Mouse (Mus musculus): ENCODE data around the gene Scyl2. TPM values are rescaled to one million over a fixed set of nuclear protein-coding genes. Genes with fewer than 3 reads are reported as not detected.

Scyl2 gene
- polyA plus RNA-seq, 1 experiment from 2014 or later: 4.6 TPM

- TF ChIP-seq CTCF (IDR thresholded peaks at IDR 0.05; ENCODE audit: low read depth): no peak
- no peak for ATAC-seq
- WGBS: 81% methylated on average over 7 of the region's 7 CpGs
Measured at GRCm38 (mm10) chr10:89667571-89667970, 18.5 kb downstream of the Scyl2 start.

GRCm38 (mm10) chr10:89665679-89666078 lies 20.4 kb downstream of the Scyl2 start:
- Histone ChIP-seq H3K27me3 (replicated peaks; ENCODE audit: control insufficient read depth, insufficient read depth, low read length) (no peaks in the 10 kb centered on the region), H3K4me1 (replicated peaks; ENCODE audit: control insufficient read depth, insufficient read depth, low read length) (no peaks in the 10 kb centered on the region), H3K27ac (ENCODE audit: low read depth, low read length) (no peak overlapping the region), H3K36me3 (ENCODE audit: control insufficient read depth, insufficient read depth) (peaks cover 11% of the 10 kb centered on the region), H3K4me2 (replicated peaks; ENCODE audit: low read depth) (no peak overlapping the region), H3K9ac (ENCODE audit: low read depth, low read length) (no peak overlapping the region), H3K9me3 (ENCODE audit: control insufficient read depth) (no peaks in the 10 kb centered on the region), H3K4me3 (ENCODE audit: low read depth, low read length) (no peak overlapping the region)
- no peak for TF ChIP-seq CTCF (IDR thresholded peaks at IDR 0.05; ENCODE audit: low read depth)
- no peak for ATAC-seq
- WGBS: 85% methylated on average over 9 of the region's 9 CpGs

More at GRCm38 (mm10) chr10:89667571-89667970, 18.5 kb downstream of the Scyl2 start:
- H3K27ac ChIP-seq (ENCODE audit: low read depth, low read length): no peak overlapping the region
- H3K4me2 ChIP-seq (replicated peaks; ENCODE audit: low read depth): no peak overlapping the region
- H3K9me3 ChIP-seq (ENCODE audit: control insufficient read depth): no peaks in the 10 kb centered on the region
- no peaks in the 10 kb centered on the region for H3K27me3 ChIP-seq (replicated peaks; ENCODE audit: control insufficient read depth, insufficient read depth, low read length)
- H3K36me3 ChIP-seq (ENCODE audit: control insufficient read depth, insufficient read depth): no peaks in the 10 kb centered on the region; the same call in 1 of the 2 replicates
- no peaks in the 10 kb centered on the region for H3K4me1 ChIP-seq (replicated peaks; ENCODE audit: control insufficient read depth, insufficient read depth, low read length)
- no peak overlapping the region for H3K9ac ChIP-seq (ENCODE audit: low read depth, low read length)
- no peak overlapping the region for H3K4me3 ChIP-seq (ENCODE audit: low read depth, low read length)

- no peak for TF ChIP-seq CTCF (IDR thresholded peaks at IDR 0.05; ENCODE audit: low read depth)
- Histone ChIP-seq H3K9me3 (ENCODE audit: control insufficient read depth) (no peaks in the 10 kb centered on the region), H3K9ac (ENCODE audit: low read depth, low read length) (no peak overlapping the region), H3K4me3 (ENCODE audit: low read depth, low read length) (no peak overlapping the region), H3K4me1 (replicated peaks; ENCODE audit: control insufficient read depth, insufficient read depth, low read length) (no peaks in the 10 kb centered on the region), H3K27me3 (replicated peaks; ENCODE audit: control insufficient read depth, insufficient read depth, low read length) (no peaks in the 10 kb centered on the region), H3K4me2 (replicated peaks; ENCODE audit: low read depth) (no peak overlapping the region), H3K27ac (ENCODE audit: low read depth, low read length) (no peak overlapping the region), H3K36me3 (ENCODE audit: control insufficient read depth, insufficient read depth) (peaks cover 15% of the 10 kb centered on the region)
- no peak for ATAC-seq
- WGBS: 86% methylated on average over 8 of the region's 8 CpGs
Measured at GRCm38 (mm10) chr10:89664977-89665645, 21.0 kb downstream of the Scyl2 start.

- H3K27ac ChIP-seq (ENCODE audit: low read depth, low read length): no peak overlapping the region
- no peaks in the 10 kb centered on the region for H3K9me3 ChIP-seq (ENCODE audit: control insufficient read depth)
- H3K4me2 ChIP-seq (replicated peaks; ENCODE audit: low read depth): no peak overlapping the region
- no peak overlapping the region for H3K9ac ChIP-seq (ENCODE audit: low read depth, low read length)
- H3K27me3 ChIP-seq (replicated peaks; ENCODE audit: control insufficient read depth, insufficient read depth, low read length): no peaks in the 10 kb centered on the region
- WGBS: 81% methylated on average over 5 of the region's 5 CpGs
- no peak for TF ChIP-seq CTCF (IDR thresholded peaks at IDR 0.05; ENCODE audit: low read depth)
- H3K4me3 ChIP-seq (ENCODE audit: low read depth, low read length): no peak overlapping the region
- H3K4me1 ChIP-seq (replicated peaks; ENCODE audit: control insufficient read depth, insufficient read depth, low read length): no peaks in the 10 kb centered on the region
- peaks cover 62% of the 10 kb centered on the region for H3K36me3 ChIP-seq (ENCODE audit: control insufficient read depth, insufficient read depth)
- ATAC-seq: no peak
Measured at GRCm38 (mm10) chr10:89656366-89656765, 29.7 kb downstream of the Scyl2 start.

GRCm38 (mm10) chr10:89652912-89653311 lies 33.2 kb downstream of the Scyl2 start:
- WGBS: 84% methylated on average over 8 of the region's 8 CpGs
- Histone ChIP-seq H3K4me3 (ENCODE audit: low read depth, low read length) (no peak overlapping the region), H3K36me3 (ENCODE audit: control insufficient read depth, insufficient read depth) (peaks cover 66% of the 10 kb centered on the region), H3K27me3 (replicated peaks; ENCODE audit: control insufficient read depth, insufficient read depth, low read length) (no peaks in the 10 kb centered on the region), H3K9me3 (ENCODE audit: control insufficient read depth) (no peaks in the 10 kb centered on the region), H3K4me2 (replicated peaks; ENCODE audit: low read depth) (no peak overlapping the region), H3K4me1 (replicated peaks; ENCODE audit: control insufficient read depth, insufficient read depth, low read length) (no peaks in the 10 kb centered on the region), H3K27ac (ENCODE audit: low read depth, low read length) (no peak overlapping the region), H3K9ac (ENCODE audit: low read depth, low read length) (no peak overlapping the region)
- ATAC-seq: no peak
- TF ChIP-seq CTCF (IDR thresholded peaks at IDR 0.05; ENCODE audit: low read depth): no peak

- WGBS: 64% methylated on average over 1 of the region's 1 CpGs
- H3K9me3 ChIP-seq (ENCODE audit: control insufficient read depth): no peaks in the 10 kb centered on the region
- no peak for ATAC-seq
- peaks cover 58% of the 10 kb centered on the region for H3K36me3 ChIP-seq (ENCODE audit: control insufficient read depth, insufficient read depth)
- no peak overlapping the region for H3K4me2 ChIP-seq (replicated peaks; ENCODE audit: low read depth)
- H3K27ac ChIP-seq (ENCODE audit: low read depth, low read length): no peak overlapping the region
- no peaks in the 10 kb centered on the region for H3K27me3 ChIP-seq (replicated peaks; ENCODE audit: control insufficient read depth, insufficient read depth, low read length)
- no peak for TF ChIP-seq CTCF (IDR thresholded peaks at IDR 0.05; ENCODE audit: low read depth)
- no peak overlapping the region for H3K9ac ChIP-seq (ENCODE audit: low read depth, low read length)
- no peaks in the 10 kb centered on the region for H3K4me1 ChIP-seq (replicated peaks; ENCODE audit: control insufficient read depth, insufficient read depth, low read length)
- H3K4me3 ChIP-seq (ENCODE audit: low read depth, low read length): no peak overlapping the region
Measured at GRCm38 (mm10) chr10:89651691-89652090, 34.4 kb downstream of the Scyl2 start.

Measured in intestine, postnatal 0 days (tissue).